Mouse (Mus musculus): ENCODE measurements around the gene Plekhg5.

Plekhg5 gene

GRCm38 (mm10) chr4:152143632-152144031, 71.3 kb downstream of the Plekhg5 start:
- DNase-seq (ENCODE audit: inconsistent age in 2 of 2, low spot score in 1 of 2): no peak

- no peak for DNase-seq (ENCODE audit: inconsistent age in 2 of 2, low spot score in 1 of 2)
Measured at GRCm38 (mm10) chr4:152145473-152145872, 73.2 kb downstream of the Plekhg5 start.

- DNase-seq (ENCODE audit: inconsistent age in 2 of 2, low spot score in 1 of 2): no peak
Measured at GRCm38 (mm10) chr4:152146033-152146827, 73.9 kb downstream of the Plekhg5 start.

GRCm38 (mm10) chr4:152150546-152150945, 78.2 kb downstream of the Plekhg5 start:
- DNase-seq (ENCODE audit: inconsistent age in 2 of 2, low spot score in 1 of 2): no peak

- DNase-seq (ENCODE audit: inconsistent age in 2 of 2, low spot score in 1 of 2): peak in 1 of 2 experiments; percentile 47
Measured at GRCm38 (mm10) chr4:152151451-152151965, 79.2 kb downstream of the Plekhg5 start.

GRCm38 (mm10) chr4:152151966-152152544, 79.8 kb downstream of the Plekhg5 start, which contains the start of gene Espn:
Gene Espn, minus strand, starts transcription at chr4:152152371.
- DNase-seq (ENCODE audit: inconsistent age in 2 of 2, low spot score in 1 of 2): peak; percentile 78 to 88

GRCm38 (mm10) chr4:152153771-152154177, 81.5 kb downstream of the Plekhg5 start:
- peak; percentile 82 to 92 for DNase-seq (ENCODE audit: inconsistent age in 2 of 2, low spot score in 1 of 2)

- no peak for DNase-seq (ENCODE audit: inconsistent age in 2 of 2, low spot score in 1 of 2)
Measured at GRCm38 (mm10) chr4:152155019-152155418, 82.7 kb downstream of the Plekhg5 start.

GRCm38 (mm10) chr4:152157779-152158584, 85.7 kb downstream of the Plekhg5 start:
- DNase-seq (ENCODE audit: inconsistent age in 2 of 2, low spot score in 1 of 2): peak in 1 of 2 experiments; percentile 73

- DNase-seq (ENCODE audit: inconsistent age in 2 of 2, low spot score in 1 of 2): peak in 1 of 2 experiments; percentile 60
Measured at GRCm38 (mm10) chr4:152158585-152159284, 86.4 kb downstream of the Plekhg5 start, which contains the start of gene Hes2. Gene Hes2, plus strand, starts transcription at chr4:152158867.

- no peak for DNase-seq (ENCODE audit: inconsistent age in 2 of 2, low spot score in 1 of 2)
Measured at GRCm38 (mm10) chr4:152159285-152159678, 87.0 kb downstream of the Plekhg5 start.

GRCm38 (mm10) chr4:152160748-152161147, 88.5 kb downstream of the Plekhg5 start:
- DNase-seq (ENCODE audit: inconsistent age in 2 of 2, low spot score in 1 of 2): no peak

- DNase-seq (ENCODE audit: inconsistent age in 2 of 2, low spot score in 1 of 2): no peak
Measured at GRCm38 (mm10) chr4:152161601-152162000, 89.3 kb downstream of the Plekhg5 start.

- DNase-seq (ENCODE audit: inconsistent age in 2 of 2, low spot score in 1 of 2): no peak
Measured at GRCm38 (mm10) chr4:152162748-152163147, 90.5 kb downstream of the Plekhg5 start.
